24 mouse cellular contexts compared by ENCODE assay signal in the genomic region with DNA sequence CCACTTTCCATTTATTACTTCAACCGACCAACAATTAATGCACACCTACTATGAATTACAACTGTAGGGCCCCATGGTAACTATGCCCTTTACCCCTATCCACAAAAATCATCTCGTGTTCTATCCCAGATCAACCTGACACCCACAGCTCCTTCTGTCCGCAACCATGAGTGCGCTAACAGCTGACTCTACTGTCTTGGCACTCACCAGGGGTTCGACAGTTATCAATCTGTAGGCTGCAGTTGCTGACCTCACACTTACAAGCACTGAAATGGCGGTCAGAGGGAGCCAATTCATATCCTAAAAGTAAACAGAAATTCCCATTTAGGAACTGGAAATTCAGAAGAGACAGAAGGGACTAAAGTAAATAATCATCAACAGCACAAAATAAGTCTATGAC. TPM values are rescaled to one million over a fixed set of nuclear protein-coding genes. Genes with fewer than 3 reads are reported as not detected.
A peak's percentile ranks its signal among the peaks of the same experiment; 100 is the strongest.
DNase-seq lines count a peak whose midpoint lies in the region; ATAC-seq and TF ChIP-seq lines count a peak whose summit lies in the region.
"Had no signal": no experiment of that assay in that cellular context is flagged by ENCODE, and none has a peak within 500 bp of the region (broad histone marks: within the 10 kb centered on the region; RNA-seq: fewer than 3 reads in every experiment).

No protein-coding gene starts in this region.

- peak; percentile 45 for DNase-seq in intestine, embryonic 14.5 days (ENCODE audit: low spot score)
- no peak for DNase-seq in spleen, adult 2 months (ENCODE audit: low read depth in 1 of 2, low spot score in 2 of 2)
- DNase-seq in spleen, postnatal 36 days (ENCODE audit: low spot score in 2 of 2) = no peak
- DNase-seq in stomach, postnatal 0 days (ENCODE audit: low spot score) = peak; percentile 11
- DNase-seq: adrenal gland, adult 8-10 months; adrenal gland, postnatal 14 days; adrenal gland, postnatal 36 days; B cell, adult 2 months; cerebellum, adult 2 months; cerebellum, adult 9-10 months; cerebellum, postnatal 10 days; cerebellum, postnatal 25 days; embryo, embryonic 11 days had no signal

- no peak overlapping the region for H3K27ac ChIP-seq in intestine, embryonic 14.5 days (ENCODE audit: low read depth)
- H3K27ac ChIP-seq in intestine, embryonic 15.5 days = no peak overlapping the region
- H3K27ac ChIP-seq in spleen, adult 2 months (ENCODE audit: insufficient read depth, low read length) = peak overlapping the region; percentile 14; the same call in 1 of the 2 replicates
- peak overlapping the region; percentile 72; the same call in 1 of the 2 replicates for H3K27ac ChIP-seq in intestine, embryonic 16.5 days (ENCODE audit: low read length)
- no peak overlapping the region for H3K27ac ChIP-seq in stomach, postnatal 0 days (replicated peaks)
- H3K27ac ChIP-seq: embryonic facial prominence, embryonic 13.5 days; embryonic facial prominence, embryonic 15.5 days; forebrain, embryonic 10.5 days; forebrain, embryonic 12.5 days had no signal

- no peak for TF ChIP-seq EP300 in stomach, postnatal 0 days (optimal IDR thresholded peaks at IDR 0.05)

- no peak for TF ChIP-seq CTCF in spleen, adult 2 months (IDR thresholded peaks at IDR 0.05; ENCODE audit: extremely low read depth, insufficient read depth, insufficient read length, insufficient replicate concordance)
- TF ChIP-seq CTCF in stomach, postnatal 0 days (IDR thresholded peaks at IDR 0.05; ENCODE audit: low read depth) = no peak

- TF ChIP-seq POLR2A in spleen, adult 2 months (IDR thresholded peaks at IDR 0.05; ENCODE audit: low read depth, low read length) = no peak

- no peak overlapping the region for H3K4me2 ChIP-seq in intestine, embryonic 14.5 days (ENCODE audit: low read length)
- H3K4me2 ChIP-seq in intestine, embryonic 15.5 days (replicated peaks) = no peak overlapping the region
- H3K4me2 ChIP-seq in intestine, embryonic 16.5 days (ENCODE audit: low read depth, low read length) = peak overlapping the region; percentile 35
- no peak overlapping the region for H3K4me2 ChIP-seq in stomach, postnatal 0 days (replicated peaks; ENCODE audit: low read depth)
- H3K4me2 ChIP-seq: embryonic facial prominence, embryonic 13.5 days; embryonic facial prominence, embryonic 15.5 days had no signal

- peaks cover 12% of the 10 kb centered on the region for H3K36me3 ChIP-seq in intestine, embryonic 14.5 days (ENCODE audit: control insufficient read depth, insufficient read depth, low read length)
- no peaks in the 10 kb centered on the region for H3K36me3 ChIP-seq in intestine, embryonic 15.5 days
- H3K36me3 ChIP-seq in spleen, adult 2 months (ENCODE audit: control insufficient read depth, insufficient read depth, low read length) = no peaks in the 10 kb centered on the region
- no peaks in the 10 kb centered on the region for H3K36me3 ChIP-seq in intestine, embryonic 16.5 days (ENCODE audit: control insufficient read depth, insufficient read depth, low read length)
- no peaks in the 10 kb centered on the region for H3K36me3 ChIP-seq in stomach, postnatal 0 days (ENCODE audit: control insufficient read depth, insufficient read depth, low read length)
- H3K36me3 ChIP-seq: embryonic facial prominence, embryonic 13.5 days; embryonic facial prominence, embryonic 15.5 days had no signal

- no peak for ATAC-seq in intestine, embryonic 14.5 days (replicated peaks; ENCODE audit: low FRiP score, low TSS enrichment, low read depth)
- ATAC-seq in intestine, embryonic 15.5 days = no peak
- ATAC-seq in intestine, embryonic 16.5 days = no peak
- no peak for ATAC-seq in stomach, postnatal 0 days (ENCODE audit: low FRiP score, low TSS enrichment)
- no peak for ATAC-seq in CD4-positive, CD25-positive, alpha-beta regulatory T cell, adult 4 months
- no peak for ATAC-seq in granulocyte monocyte progenitor cell, adult 5-6 weeks (replicated peaks; ENCODE audit: poor library complexity, severe bottlenecking)
- ATAC-seq: forebrain, embryonic 14.5 days; forebrain, embryonic 16.5 days had no signal

- no peaks in the 10 kb centered on the region for H3K9me3 ChIP-seq in intestine, embryonic 14.5 days (ENCODE audit: control insufficient read depth, low read length)
- H3K9me3 ChIP-seq in intestine, embryonic 15.5 days = no peaks in the 10 kb centered on the region
- H3K9me3 ChIP-seq in intestine, embryonic 16.5 days (ENCODE audit: control insufficient read depth, low read length) = no peaks in the 10 kb centered on the region
- no peaks in the 10 kb centered on the region for H3K9me3 ChIP-seq in stomach, postnatal 0 days (ENCODE audit: control insufficient read depth, low read length)
- H3K9me3 ChIP-seq: embryonic facial prominence, embryonic 13.5 days; embryonic facial prominence, embryonic 15.5 days; forebrain, embryonic 10.5 days; forebrain, embryonic 12.5 days had no signal

- 85% methylated on average over 6 of the region's 6 CpGs for WGBS in intestine, embryonic 14.5 days
- WGBS in intestine, embryonic 15.5 days = 65% methylated on average over 6 of the region's 6 CpGs
- 91% methylated on average over 6 of the region's 6 CpGs for WGBS in spleen, adult 2 months
- 75% methylated on average over 6 of the region's 6 CpGs for WGBS in intestine, embryonic 16.5 days
- WGBS in stomach, postnatal 0 days = 85% methylated on average over 6 of the region's 6 CpGs

- H3K4me3 ChIP-seq in intestine, embryonic 14.5 days (ENCODE audit: low read depth, low read length) = no peak overlapping the region
- H3K4me3 ChIP-seq in intestine, embryonic 15.5 days (replicated peaks) = no peak overlapping the region
- H3K4me3 ChIP-seq in spleen, adult 2 months (ENCODE audit: extremely low read depth, insufficient read depth, insufficient read length) = no peak overlapping the region; the same call in 1 of the 2 replicates
- H3K4me3 ChIP-seq in intestine, embryonic 16.5 days (ENCODE audit: low read length) = 0 out of 2 replicates have a peak overlapping the region, but pooled peaks have one; percentile 14
- no peak overlapping the region for H3K4me3 ChIP-seq in stomach, postnatal 0 days (ENCODE audit: low read depth, low read length)
- H3K4me3 ChIP-seq: embryonic facial prominence, embryonic 13.5 days; embryonic facial prominence, embryonic 15.5 days; forebrain, embryonic 12.5 days had no signal

- H3K4me1 ChIP-seq in intestine, embryonic 14.5 days (replicated peaks; ENCODE audit: control insufficient read depth, insufficient read depth, low read length) = peaks cover 13% of the 10 kb centered on the region; the same call in 1 of the 2 replicates
- 0 out of 2 replicates have a peak, but pooled peaks cover 8% of the 10 kb centered on the region for H3K4me1 ChIP-seq in intestine, embryonic 15.5 days (replicated peaks)
- peaks cover 2% of the 10 kb centered on the region for H3K4me1 ChIP-seq in spleen, adult 2 months (ENCODE audit: control insufficient read depth, insufficient read depth, insufficient read length)
- H3K4me1 ChIP-seq in intestine, embryonic 16.5 days (ENCODE audit: control insufficient read depth, insufficient read depth, low read length) = peaks cover 16% of the 10 kb centered on the region
- no peaks in the 10 kb centered on the region for H3K4me1 ChIP-seq in stomach, postnatal 0 days (replicated peaks; ENCODE audit: control insufficient read depth, insufficient read depth)

- no peak overlapping the region for H3K9ac ChIP-seq in intestine, embryonic 14.5 days (ENCODE audit: low read length)
- H3K9ac ChIP-seq in intestine, embryonic 15.5 days = no peak overlapping the region
- no peak overlapping the region for H3K9ac ChIP-seq in intestine, embryonic 16.5 days (ENCODE audit: low read depth, low read length)
- H3K9ac ChIP-seq in stomach, postnatal 0 days (ENCODE audit: low read length) = no peak overlapping the region; the same call in 1 of the 2 replicates
- H3K9ac ChIP-seq: embryonic facial prominence, embryonic 13.5 days; embryonic facial prominence, embryonic 15.5 days; forebrain, embryonic 12.5 days had no signal

- H3K27me3 ChIP-seq in intestine, embryonic 14.5 days (replicated peaks; ENCODE audit: control insufficient read depth, insufficient read depth, low read length) = no peaks in the 10 kb centered on the region
- no peaks in the 10 kb centered on the region for H3K27me3 ChIP-seq in intestine, embryonic 15.5 days (replicated peaks)
- H3K27me3 ChIP-seq in spleen, adult 2 months (ENCODE audit: control insufficient read depth, insufficient read depth, low read length) = no peaks in the 10 kb centered on the region
- no peaks in the 10 kb centered on the region for H3K27me3 ChIP-seq in intestine, embryonic 16.5 days (replicated peaks; ENCODE audit: control insufficient read depth, insufficient read depth, low read length)
- H3K27me3 ChIP-seq in stomach, postnatal 0 days (ENCODE audit: control insufficient read depth, insufficient read depth, low read length) = no peaks in the 10 kb centered on the region
- H3K27me3 ChIP-seq: embryonic facial prominence, embryonic 15.5 days had no signal

RNA-seq across cellular contexts. Expression of a gene that starts 2.2 kb away (rescaled TPM):
- polyA plus RNA-seq in intestine, embryonic 14.5 days (2014; fragmentation: Nextera tagmentation; extraction: Ambion mirVana) = 42.4 and 44.3 TPM in 2 replicates
- 45.5 and 48.0 TPM in 2 replicates for polyA plus RNA-seq in intestine, embryonic 15.5 days (2015; fragmentation: Nextera tagmentation; extraction: Ambion mirVana)
- polyA plus RNA-seq in spleen, adult 2 months (2012; rRNA removed) = 8.9 and 9.6 TPM in 2 replicates
- 38.6 and 47.1 TPM in 2 replicates for polyA plus RNA-seq in intestine, embryonic 16.5 days (2015; fragmentation: Nextera tagmentation; extraction: Ambion mirVana)
- 24.7 and 28.0 TPM in 2 replicates for polyA plus RNA-seq in stomach, postnatal 0 days (2015; fragmentation: Nextera tagmentation; extraction: Ambion mirVana)
- polyA plus RNA-seq in CD4-positive, CD25-positive, alpha-beta regulatory T cell, adult 4 months (2017; shearing (Covaris generic)) = 10 to 100 TPM; 11.5 to 18.8 TPM
- total RNA-seq in granulocyte monocyte progenitor cell, adult 5-6 weeks (2014; fragmentation: Nextera tagmentation) = 18.6 and 30.9 TPM in 2 replicates
- total RNA-seq in granulocyte monocyte progenitor cell, adult 5-6 weeks (2017) = 44.5 and 47.2 TPM in 2 replicates

RNA-seq across cellular contexts. Expression of a gene that starts 42.5 kb away (rescaled TPM):
- polyA plus RNA-seq in intestine, embryonic 14.5 days (2014; fragmentation: Nextera tagmentation; extraction: Ambion mirVana) = 6.3 and 6.4 TPM in 2 replicates
- polyA plus RNA-seq in intestine, embryonic 15.5 days (2015; fragmentation: Nextera tagmentation; extraction: Ambion mirVana) = 5.4 and 5.6 TPM in 2 replicates
- polyA plus RNA-seq in spleen, adult 2 months (2012; rRNA removed) = 32.2 and 65.8 TPM in 2 replicates
- polyA plus RNA-seq in intestine, embryonic 16.5 days (2015; fragmentation: Nextera tagmentation; extraction: Ambion mirVana) = 6.8 and 7.0 TPM in 2 replicates
- 16.8 and 17.1 TPM in 2 replicates for polyA plus RNA-seq in stomach, postnatal 0 days (2015; fragmentation: Nextera tagmentation; extraction: Ambion mirVana)
- 10 to 100 TPM; 28.4 to 29.6 TPM for polyA plus RNA-seq in CD4-positive, CD25-positive, alpha-beta regulatory T cell, adult 4 months (2017; shearing (Covaris generic))
- 35.6 and 40.0 TPM in 2 replicates for total RNA-seq in granulocyte monocyte progenitor cell, adult 5-6 weeks (2014; fragmentation: Nextera tagmentation)
- total RNA-seq in granulocyte monocyte progenitor cell, adult 5-6 weeks (2017) = 33.5 and 33.6 TPM in 2 replicates
- polyA plus RNA-seq: erythroblast, embryonic 14.5 days had no signal

Comparison
In these comparisons a context has a peak if more than half of its experiments do, and no peak if none do; other contexts are left out.
1. H3K27ac ChIP-seq: peak in spleen, adult 2 months (single experiment) and intestine, embryonic 16.5 days (single experiment); none in intestine, embryonic 14.5 days (single experiment), intestine, embryonic 15.5 days (single experiment) and stomach, postnatal 0 days (single experiment).
2. DNase-seq: peak in intestine, embryonic 14.5 days (single experiment) and stomach, postnatal 0 days (single experiment); none in spleen, adult 2 months (0 of 2) and spleen, postnatal 36 days (0 of 2).